Mouse (Mus musculus) hindbrain, embryonic 16.5 days (tissue): Measurements from ENCODE around the gene Mtrex. TPM values are rescaled to one million over a fixed set of nuclear protein-coding genes. Genes with fewer than 3 reads are reported as not detected.

Experiments
- ATAC-seq: fragments of 200-750 bp; cut with Nextera tagmentation; 2 replicates; pipeline ENCODE4 v1.8.0; 2017; ENCODE audit warnings: moderate TSS enrichment, moderate library complexity
- H3K27ac ChIP-seq: fragments of 300-500 bp; sonication (generic); 2 replicates; pipeline ENCODE4 v1.5.1; 2014; ENCODE audit warnings: low read depth, mild to moderate bottlenecking, control low read depth, low read length, moderate library complexity
- H3K27me3 ChIP-seq: fragments of 300-500 bp; sonication (generic); replicated peaks from 2 replicates; pipeline ENCODE4 v1.6.1; 2014; ENCODE audit warnings: low read length; ENCODE audit not compliant: control insufficient read depth, insufficient read depth
- H3K36me3 ChIP-seq: fragments of 300-500 bp; sonication (generic); 2 replicates; pipeline ENCODE4 v1.6.1; 2014; ENCODE audit warnings: mild to moderate bottlenecking, low read length, moderate library complexity, mixed read lengths; ENCODE audit not compliant: control insufficient read depth, insufficient read depth
- H3K4me1 ChIP-seq: fragments of 300-500 bp; sonication (generic); 2 replicates; pipeline ENCODE4 v1.6.1; 2014; ENCODE audit warnings: low read depth, low read length; ENCODE audit not compliant: control insufficient read depth, insufficient read depth
- H3K4me2 ChIP-seq: fragments of 300-500 bp; sonication (generic); 2 replicates; pipeline ENCODE4 v1.6.1; 2014; ENCODE audit warnings: mild to moderate bottlenecking, low read length, control low read depth, moderate library complexity
- H3K4me3 ChIP-seq: fragments of 300-500 bp; sonication (generic); 2 replicates; pipeline ENCODE4 v1.5.1; 2014; ENCODE audit warnings: mild to moderate bottlenecking, low read length, control low read depth, moderate library complexity
- H3K9ac ChIP-seq: fragments of 300-500 bp; sonication (generic); 2 replicates; pipeline ENCODE4 v1.6.1; 2014; ENCODE audit warnings: low read depth, mild to moderate bottlenecking, control low read depth, low read length, moderate library complexity
- H3K9me3 ChIP-seq: fragments of 300-500 bp; sonication (generic); 2 replicates; pipeline ENCODE4 v1.6.1; 2014; ENCODE audit warnings: mild to moderate bottlenecking, low read length, moderate library complexity; ENCODE audit not compliant: control insufficient read depth
- WGBS: fragments of 180-500 bp; shearing (Covaris S2); extraction: QIAGEN DNeasy Blood & Tissue Kit; methylation state at CpG from one replicate; pipeline ENCODE4 v1.1.7; 2014; 5-methylcytosine and 5-hydroxymethylcytosine counted together
- polyA plus RNA-seq: library from polyadenylated mRNA; unstranded; fragments of >200 nt; fragmentation: Nextera tagmentation; extraction: Ambion mirVana; gene quantifications from 2 replicates; pipeline ENCODE4 v1.2.1, GENCODE M21; 2015

Mtrex gene
- polyA plus RNA-seq, 1 experiment from 2014 or later = 49.0 TPM

- no peak overlapping the region for H3K4me3 ChIP-seq
- H3K27ac ChIP-seq = no peak overlapping the region
- peaks cover 39% of the 10 kb centered on the region for H3K36me3 ChIP-seq
- H3K4me1 ChIP-seq = no peaks in the 10 kb centered on the region
- no peaks in the 10 kb centered on the region for H3K27me3 ChIP-seq
- ATAC-seq = no peak
- H3K9me3 ChIP-seq = no peaks in the 10 kb centered on the region
- H3K4me2 ChIP-seq = no peak overlapping the region
- 93% methylated on average over 8 of the region's 8 CpGs for WGBS
- H3K9ac ChIP-seq = no peak overlapping the region
These were observed 10.9 kb upstream of the Mtrex start for GRCm38 (mm10) chr13:112938130-112938529.

GRCm38 (mm10) chr13:112928038-112928668, 955 bp upstream of the Mtrex start:
- Histone ChIP-seq H3K9ac (peak overlapping the region; percentile 81), H3K36me3 (peaks cover 3% of the 10 kb centered on the region), H3K4me1 (peaks cover 20% of the 10 kb centered on the region), H3K4me3 (peak overlapping the region; percentile 69), H3K27ac (peak overlapping the region; percentile 79), H3K27me3 (no peaks in the 10 kb centered on the region), H3K4me2 (peak overlapping the region; percentile 78), H3K9me3 (no peaks in the 10 kb centered on the region)
- no peak for ATAC-seq
- WGBS = 8% methylated on average over 8 of the region's 8 CpGs

- H3K36me3 ChIP-seq = no peaks in the 10 kb centered on the region
- H3K9me3 ChIP-seq = no peaks in the 10 kb centered on the region
- ATAC-seq = no peak
- no peaks in the 10 kb centered on the region for H3K27me3 ChIP-seq
- peak overlapping the region; percentile 69 for H3K4me3 ChIP-seq
- under 1% methylated on average over 19 of the region's 19 CpGs for WGBS
- peak overlapping the region; percentile 59 for H3K27ac ChIP-seq
- peaks cover 20% of the 10 kb centered on the region for H3K4me1 ChIP-seq
- peak overlapping the region; percentile 81 for H3K9ac ChIP-seq
- H3K4me2 ChIP-seq = peak overlapping the region; percentile 63
These were observed 402 bp downstream of the Mtrex start for GRCm38 (mm10) chr13:112926796-112927195.

GRCm38 (mm10) chr13:112925976-112926375, 1.2 kb downstream of the Mtrex start:
- no peaks in the 10 kb centered on the region for H3K36me3 ChIP-seq
- 79% methylated on average over 4 of the region's 4 CpGs for WGBS
- no peak overlapping the region for H3K27ac ChIP-seq
- H3K9me3 ChIP-seq = no peaks in the 10 kb centered on the region
- no peak for ATAC-seq
- peak overlapping the region; percentile 69 for H3K4me3 ChIP-seq
- no peaks in the 10 kb centered on the region for H3K27me3 ChIP-seq
- peak overlapping the region; percentile 35; the same call in 1 of the 2 replicates for H3K9ac ChIP-seq
- peaks cover 20% of the 10 kb centered on the region for H3K4me1 ChIP-seq
- H3K4me2 ChIP-seq = peak overlapping the region; percentile 63

GRCm38 (mm10) chr13:112925266-112925665, 1.9 kb downstream of the Mtrex start:
- H3K27ac ChIP-seq = no peak overlapping the region
- H3K4me3 ChIP-seq = no peak overlapping the region
- 78% methylated on average over 6 of the region's 6 CpGs for WGBS
- H3K27me3 ChIP-seq = no peaks in the 10 kb centered on the region
- ATAC-seq = no peak
- H3K9me3 ChIP-seq = no peaks in the 10 kb centered on the region
- no peak overlapping the region for H3K4me2 ChIP-seq
- no peak overlapping the region for H3K9ac ChIP-seq
- H3K4me1 ChIP-seq = peaks cover 20% of the 10 kb centered on the region
- H3K36me3 ChIP-seq = no peaks in the 10 kb centered on the region; the same call in 1 of the 2 replicates

GRCm38 (mm10) chr13:112920906-112921305, 6.3 kb downstream of the Mtrex start:
- H3K36me3 ChIP-seq = peaks cover 11% of the 10 kb centered on the region
- WGBS = 89% methylated on average over 3 of the region's 3 CpGs
- H3K9me3 ChIP-seq = no peaks in the 10 kb centered on the region
- H3K27me3 ChIP-seq = no peaks in the 10 kb centered on the region
- H3K9ac ChIP-seq = no peak overlapping the region
- H3K4me2 ChIP-seq = no peak overlapping the region
- peaks cover 6% of the 10 kb centered on the region for H3K4me1 ChIP-seq
- H3K27ac ChIP-seq = no peak overlapping the region
- no peak for ATAC-seq
- H3K4me3 ChIP-seq = no peak overlapping the region

GRCm38 (mm10) chr13:112919141-112919865, 7.9 kb downstream of the Mtrex start:
- H3K4me2 ChIP-seq = no peak overlapping the region
- no peaks in the 10 kb centered on the region for H3K4me1 ChIP-seq
- ATAC-seq = no peak
- no peaks in the 10 kb centered on the region for H3K9me3 ChIP-seq
- peaks cover 11% of the 10 kb centered on the region for H3K36me3 ChIP-seq
- H3K9ac ChIP-seq = no peak overlapping the region
- H3K27me3 ChIP-seq = no peaks in the 10 kb centered on the region
- H3K4me3 ChIP-seq = no peak overlapping the region
- H3K27ac ChIP-seq = no peak overlapping the region
- WGBS = 86% methylated on average over 4 of the region's 4 CpGs

GRCm38 (mm10) chr13:112910434-112910833, 16.8 kb downstream of the Mtrex start:
- peaks cover 9% of the 10 kb centered on the region for H3K36me3 ChIP-seq
- H3K4me1 ChIP-seq = no peaks in the 10 kb centered on the region
- no peak for ATAC-seq
- H3K9me3 ChIP-seq = no peaks in the 10 kb centered on the region
- H3K27ac ChIP-seq = no peak overlapping the region
- H3K9ac ChIP-seq = no peak overlapping the region
- 93% methylated on average over 4 of the region's 4 CpGs for WGBS
- H3K27me3 ChIP-seq = no peaks in the 10 kb centered on the region
- no peak overlapping the region for H3K4me3 ChIP-seq
- H3K4me2 ChIP-seq = no peak overlapping the region

GRCm38 (mm10) chr13:112909663-112910062, 17.5 kb downstream of the Mtrex start:
- Histone ChIP-seq H3K36me3 (peaks cover 12% of the 10 kb centered on the region), H3K9ac (no peak overlapping the region), H3K27ac (no peak overlapping the region), H3K9me3 (no peaks in the 10 kb centered on the region), H3K4me2 (no peak overlapping the region), H3K27me3 (no peaks in the 10 kb centered on the region), H3K4me3 (no peak overlapping the region), H3K4me1 (no peaks in the 10 kb centered on the region)
- no peak for ATAC-seq
- WGBS = 77% methylated on average over 4 of the region's 4 CpGs
